ENCODE assay signal across 8 mouse cellular contexts in the genomic region with DNA sequence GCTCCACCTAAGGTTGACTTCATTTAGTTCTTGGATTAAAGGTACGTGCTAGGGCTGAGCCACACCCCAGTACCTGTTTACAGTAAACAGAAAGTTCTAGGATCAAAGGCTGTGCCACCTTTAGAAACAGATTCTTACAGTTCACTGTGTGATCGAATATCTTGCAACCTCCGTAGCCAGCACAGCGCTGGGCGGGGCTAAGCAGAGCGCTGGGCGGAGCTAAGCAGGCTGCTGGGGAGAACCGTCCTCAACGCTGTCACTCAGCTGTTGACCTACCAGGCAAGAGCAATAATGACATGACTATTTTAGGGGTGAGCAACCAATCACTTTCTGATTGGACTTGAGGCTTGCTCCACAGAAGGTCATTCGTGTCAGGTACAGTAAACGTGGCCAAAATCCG. TPM values are rescaled to one million over a fixed set of nuclear protein-coding genes. Genes with fewer than 3 reads are reported as not detected.
DNase-seq lines count a peak whose midpoint lies in the region; ATAC-seq lines count a peak whose summit lies in the region.

No protein-coding gene starts in this region.

- 13% methylated on average over 12 of the region's 12 CpGs for WGBS in forebrain, embryonic 16.5 days

- H3K4me1 ChIP-seq in forebrain, embryonic 16.5 days (replicated peaks; ENCODE audit: control insufficient read depth, insufficient read depth, low read length) = no peaks in the 10 kb centered on the region

- no peak overlapping the region for H3K4me2 ChIP-seq in forebrain, embryonic 16.5 days (ENCODE audit: low read length)

- peak; percentile 49 to 57 for DNase-seq in B cell, adult 2 months
- peak; percentile 44 for DNase-seq in T-cell, adult 2 months (ENCODE audit: low spot score)
- peak; percentile 64 to 76 for DNase-seq in kidney, postnatal 25 days
- peak; percentile 53 for DNase-seq in yolk sac, embryonic 10.5 days (ENCODE audit: low spot score)
- no peak for DNase-seq in cerebellum, adult 9-11 months
- DNase-seq in left cerebral cortex, postnatal 25 days (ENCODE audit: low spot score in 2 of 2) = no peak

- H3K27me3 ChIP-seq in forebrain, embryonic 16.5 days (replicated peaks; ENCODE audit: control insufficient read depth, insufficient read depth, low read length) = 0 out of 2 replicates have a peak, but pooled peaks cover 2% of the 10 kb centered on the region

- no peak overlapping the region for H3K27ac ChIP-seq in forebrain, embryonic 16.5 days (ENCODE audit: low read length)

- H3K9ac ChIP-seq in forebrain, embryonic 16.5 days (replicated peaks; ENCODE audit: low read depth, low read length) = no peak overlapping the region

- H3K4me3 ChIP-seq in forebrain, embryonic 16.5 days (replicated peaks; ENCODE audit: low read length) = no peak overlapping the region

- H3K9me3 ChIP-seq in forebrain, embryonic 16.5 days (ENCODE audit: control insufficient read depth, low read length) = no peaks in the 10 kb centered on the region

- no peaks in the 10 kb centered on the region for H3K36me3 ChIP-seq in forebrain, embryonic 16.5 days (ENCODE audit: control insufficient read depth, insufficient read depth)

- ATAC-seq in forebrain, embryonic 16.5 days = peak; percentile 57; the same call in 1 of the 2 replicates
- peak; percentile 76 for ATAC-seq in megakaryocyte progenitor cell, adult 5-6 weeks (replicated peaks; ENCODE audit: poor library complexity)

- intact Hi-C loops in left cerebral cortex, postnatal 25 days (cut with DNase I) = loop anchor here (5.0 kb wide), 1 partner anchor 434 kb away; no protein-coding TSS in a partner anchor

RNA-seq across cellular contexts. Expression of gene Letmd1, which starts 7.9 kb away (rescaled TPM):
- 52.4 and 58.7 TPM in 2 replicates for polyA plus RNA-seq in forebrain, embryonic 16.5 days (2015; fragmentation: Nextera tagmentation; extraction: Ambion mirVana)
- 35.7 and 37.2 TPM in 2 replicates for total RNA-seq in megakaryocyte progenitor cell, adult 5-6 weeks (2015)
- 22.0 and 22.2 TPM in 2 replicates for total RNA-seq in megakaryocyte progenitor cell, adult 5-6 weeks (2017)
- total RNA-seq in left cerebral cortex, postnatal 25 days (2021) = 10 to 100 TPM; 60.7 to 63.6 TPM

RNA-seq across cellular contexts. Expression of gene Csrnp2, which starts 34.3 kb away (rescaled TPM):
- polyA plus RNA-seq in forebrain, embryonic 16.5 days (2015; fragmentation: Nextera tagmentation; extraction: Ambion mirVana) = 56.3 and 56.9 TPM in 2 replicates
- total RNA-seq in megakaryocyte progenitor cell, adult 5-6 weeks (2015) = 1.5 and 1.6 TPM in 2 replicates
- 1.7 and 2.7 TPM in 2 replicates for total RNA-seq in megakaryocyte progenitor cell, adult 5-6 weeks (2017)
- total RNA-seq in left cerebral cortex, postnatal 25 days (2021) = 10 to 100 TPM; 36.2 to 36.8 TPM

RNA-seq across cellular contexts. Expression of gene Slc11a2, which starts 36.1 kb away (rescaled TPM):
- polyA plus RNA-seq in forebrain, embryonic 16.5 days (2015; fragmentation: Nextera tagmentation; extraction: Ambion mirVana) = 20.3 and 28.2 TPM in 2 replicates
- 8.2 and 12.0 TPM in 2 replicates for total RNA-seq in megakaryocyte progenitor cell, adult 5-6 weeks (2015)
- total RNA-seq in megakaryocyte progenitor cell, adult 5-6 weeks (2017) = 11.0 and 14.6 TPM in 2 replicates
- total RNA-seq in left cerebral cortex, postnatal 25 days (2021) = 10 to 100 TPM; 54.1 to 63.5 TPM

RNA-seq across cellular contexts. Expression of gene Gm5475, which starts 39.0 kb away (rescaled TPM):
- polyA plus RNA-seq in forebrain, embryonic 16.5 days (2015; fragmentation: Nextera tagmentation; extraction: Ambion mirVana) = 0.09 TPM in 2 replicates
- total RNA-seq in megakaryocyte progenitor cell, adult 5-6 weeks (2015) = not detected in 2 replicates
- not detected in 2 replicates for total RNA-seq in megakaryocyte progenitor cell, adult 5-6 weeks (2017)
- total RNA-seq in left cerebral cortex, postnatal 25 days (2021) = not detected

Comparison
In these comparisons a context has a peak if more than half of its experiments do, and no peak if none do; other contexts are left out.
1. DNase-seq: peak in B cell, adult 2 months (2 of 2), T-cell, adult 2 months (single experiment), kidney, postnatal 25 days (2 of 2) and yolk sac, embryonic 10.5 days (single experiment); none in cerebellum, adult 9-11 months (single experiment) and left cerebral cortex, postnatal 25 days (0 of 2).
2. RNA of gene Csrnp2, which starts 34.3 kb away (total RNA-seq): 36.2 to 36.8 TPM in left cerebral cortex, postnatal 25 days; 1.5 to 2.7 TPM in megakaryocyte progenitor cell, adult 5-6 weeks; every median in the first group is over 10 times any median in the second.